Mouse (Mus musculus): Measurements from ENCODE around the gene Plcb3. TPM values are rescaled to one million over a fixed set of nuclear protein-coding genes. Genes with fewer than 3 reads are reported as not detected.
A peak's percentile ranks its signal among the peaks of the same experiment; 100 is the strongest.

The Plcb3 gene
- polyA plus RNA-seq, 1 experiment from 2014 or later, result 20.6 TPM

GRCm38 (mm10) chr19:6977759-6978638 lies 1.7 kb upstream of the Plcb3 start:
- Histone ChIP-seq H3K9me3 (ENCODE audit: control insufficient read depth, low read length) (no peaks in the 10 kb centered on the region), H3K4me3 (ENCODE audit: low read depth, low read length) (peak overlapping the region; percentile 66), H3K4me2 (peak overlapping the region; percentile 96), H3K4me1 (replicated peaks; ENCODE audit: control insufficient read depth, insufficient read depth, low read length) (peaks cover 34% of the 10 kb centered on the region), H3K27ac (ENCODE audit: low read depth, low read length) (peak overlapping the region; percentile 73), H3K36me3 (ENCODE audit: control insufficient read depth, insufficient read depth, low read length) (peaks cover 22% of the 10 kb centered on the region), H3K9ac (ENCODE audit: low read depth, low read length) (peak overlapping the region; percentile 80), H3K27me3 (replicated peaks; ENCODE audit: control insufficient read depth, insufficient read depth, low read length) (no peaks in the 10 kb centered on the region)
- DNase-seq (ENCODE audit: low spot score) (no peak), ATAC-seq (replicated peaks; ENCODE audit: low FRiP score) (no peak)
- WGBS, result 77% methylated on average over 13 of the region's 13 CpGs

- Histone ChIP-seq H3K36me3 (ENCODE audit: control insufficient read depth, insufficient read depth, low read length) (peaks cover 17% of the 10 kb centered on the region), H3K9ac (ENCODE audit: low read depth, low read length) (peak within 1 kb of the TSS; percentile 90), H3K4me3 (ENCODE audit: low read depth, low read length) (peak within 1 kb of the TSS; percentile 85), H3K4me1 (replicated peaks; ENCODE audit: control insufficient read depth, insufficient read depth, low read length) (peaks cover 62% of the 10 kb centered on the region), H3K9me3 (ENCODE audit: control insufficient read depth, low read length) (no peaks in the 10 kb centered on the region), H3K27ac (ENCODE audit: low read depth, low read length) (peak within 1 kb of the TSS; percentile 89), H3K27me3 (replicated peaks; ENCODE audit: control insufficient read depth, insufficient read depth, low read length) (no peaks in the 10 kb centered on the region), H3K4me2 (peak within 1 kb of the TSS; percentile 98)
- WGBS, result under 1% methylated on average over 78 of the region's 84 CpGs
- peak; percentile 72 for ATAC-seq (replicated peaks; ENCODE audit: low FRiP score)
- peak; percentile 91 for DNase-seq (ENCODE audit: low spot score)
Observed at GRCm38 (mm10) chr19:6974211-6975205, 1.8 kb downstream of the Plcb3 start, which contains the start of gene Ppp1r14b. Gene Ppp1r14b, plus strand, starts transcription at chr19:6974968.

- Histone ChIP-seq H3K4me1 (replicated peaks; ENCODE audit: control insufficient read depth, insufficient read depth, low read length) (peaks cover 60% of the 10 kb centered on the region), H3K27ac (ENCODE audit: low read depth, low read length) (peak overlapping the region; percentile 89), H3K9me3 (ENCODE audit: control insufficient read depth, low read length) (no peaks in the 10 kb centered on the region), H3K9ac (ENCODE audit: low read depth, low read length) (peak overlapping the region; percentile 90), H3K4me3 (ENCODE audit: low read depth, low read length) (peak overlapping the region; percentile 85), H3K27me3 (replicated peaks; ENCODE audit: control insufficient read depth, insufficient read depth, low read length) (no peaks in the 10 kb centered on the region), H3K36me3 (ENCODE audit: control insufficient read depth, insufficient read depth, low read length) (peaks cover 17% of the 10 kb centered on the region), H3K4me2 (peak overlapping the region; percentile 98)
- ATAC-seq (replicated peaks; ENCODE audit: low FRiP score) (no peak), DNase-seq (ENCODE audit: low spot score) (no peak)
- WGBS, result 29% methylated on average over 12 of the region's 12 CpGs
Observed at GRCm38 (mm10) chr19:6973581-6974190, 2.6 kb downstream of the Plcb3 start.

GRCm38 (mm10) chr19:6972247-6972917 lies 3.9 kb downstream of the Plcb3 start:
- ATAC-seq (replicated peaks; ENCODE audit: low FRiP score), result no peak
- no peak overlapping the region for H3K27ac ChIP-seq (ENCODE audit: low read depth, low read length)
- H3K27me3 ChIP-seq (replicated peaks; ENCODE audit: control insufficient read depth, insufficient read depth, low read length), result no peaks in the 10 kb centered on the region
- WGBS, result 82% methylated on average over 13 of the region's 13 CpGs
- no peak overlapping the region for H3K4me2 ChIP-seq
- DNase-seq (ENCODE audit: low spot score), result no peak
- peaks cover 58% of the 10 kb centered on the region for H3K4me1 ChIP-seq (replicated peaks; ENCODE audit: control insufficient read depth, insufficient read depth, low read length)
- no peaks in the 10 kb centered on the region for H3K9me3 ChIP-seq (ENCODE audit: control insufficient read depth, low read length)
- no peak overlapping the region for H3K9ac ChIP-seq (ENCODE audit: low read depth, low read length)
- H3K36me3 ChIP-seq (ENCODE audit: control insufficient read depth, insufficient read depth, low read length), result peaks cover 6% of the 10 kb centered on the region
- H3K4me3 ChIP-seq (ENCODE audit: low read depth, low read length), result no peak overlapping the region

- Histone ChIP-seq H3K9me3 (ENCODE audit: control insufficient read depth, low read length) (no peaks in the 10 kb centered on the region), H3K4me1 (replicated peaks; ENCODE audit: control insufficient read depth, insufficient read depth, low read length) (peaks cover 53% of the 10 kb centered on the region), H3K9ac (ENCODE audit: low read depth, low read length) (0 out of 2 replicates have a peak overlapping the region, but pooled peaks have one; percentile 14), H3K4me3 (ENCODE audit: low read depth, low read length) (no peak overlapping the region), H3K27ac (ENCODE audit: low read depth, low read length) (peak overlapping the region; percentile 45; the same call in 1 of the 2 replicates), H3K27me3 (replicated peaks; ENCODE audit: control insufficient read depth, insufficient read depth, low read length) (no peaks in the 10 kb centered on the region), H3K4me2 (0 out of 2 replicates have a peak overlapping the region, but pooled peaks have one; percentile 17), H3K36me3 (ENCODE audit: control insufficient read depth, insufficient read depth, low read length) (peaks cover 1% of the 10 kb centered on the region; the same call in 1 of the 2 replicates)
- DNase-seq (ENCODE audit: low spot score) (no peak), ATAC-seq (replicated peaks; ENCODE audit: low FRiP score) (no peak)
- 47% methylated on average over 6 of the region's 6 CpGs for WGBS
Observed at GRCm38 (mm10) chr19:6971644-6972043, 4.6 kb downstream of the Plcb3 start.

GRCm38 (mm10) chr19:6970460-6971085 lies 5.7 kb downstream of the Plcb3 start:
- H3K36me3 ChIP-seq (ENCODE audit: control insufficient read depth, insufficient read depth, low read length), result peaks cover 3% of the 10 kb centered on the region; the same call in 1 of the 2 replicates
- 17% methylated on average over 11 of the region's 11 CpGs for WGBS
- H3K4me3 ChIP-seq (ENCODE audit: low read depth, low read length), result peak overlapping the region; percentile 75
- peaks cover 49% of the 10 kb centered on the region for H3K4me1 ChIP-seq (replicated peaks; ENCODE audit: control insufficient read depth, insufficient read depth, low read length)
- H3K9me3 ChIP-seq (ENCODE audit: control insufficient read depth, low read length), result no peaks in the 10 kb centered on the region
- DNase-seq (ENCODE audit: low spot score), result no peak
- H3K9ac ChIP-seq (ENCODE audit: low read depth, low read length), result peak overlapping the region; percentile 76; the same call in 1 of the 2 replicates
- no peaks in the 10 kb centered on the region for H3K27me3 ChIP-seq (replicated peaks; ENCODE audit: control insufficient read depth, insufficient read depth, low read length)
- peak overlapping the region; percentile 92 for H3K4me2 ChIP-seq
- H3K27ac ChIP-seq (ENCODE audit: low read depth, low read length), result peak overlapping the region; percentile 45
- no peak for ATAC-seq (replicated peaks; ENCODE audit: low FRiP score)

GRCm38 (mm10) chr19:6969665-6970381 lies 6.4 kb downstream of the Plcb3 start:
- peak overlapping the region; percentile 75 for H3K4me3 ChIP-seq (ENCODE audit: low read depth, low read length)

More at GRCm38 (mm10) chr19:6969665-6970381, 6.4 kb downstream of the Plcb3 start:
- Histone ChIP-seq H3K27ac (ENCODE audit: low read depth, low read length) (peak overlapping the region; percentile 45), H3K36me3 (ENCODE audit: control insufficient read depth, insufficient read depth, low read length) (peaks cover 7% of the 10 kb centered on the region; the same call in 1 of the 2 replicates), H3K9ac (ENCODE audit: low read depth, low read length) (peak overlapping the region; percentile 76), H3K4me2 (peak overlapping the region; percentile 92), H3K27me3 (replicated peaks; ENCODE audit: control insufficient read depth, insufficient read depth, low read length) (no peaks in the 10 kb centered on the region), H3K9me3 (ENCODE audit: control insufficient read depth, low read length) (no peaks in the 10 kb centered on the region), H3K4me1 (replicated peaks; ENCODE audit: control insufficient read depth, insufficient read depth, low read length) (peaks cover 49% of the 10 kb centered on the region)
- peak; percentile 84 for DNase-seq (ENCODE audit: low spot score)
- peak; percentile 75 for ATAC-seq (replicated peaks; ENCODE audit: low FRiP score)
- under 1% methylated on average over 53 of the region's 55 CpGs for WGBS
